ENCODE assay signal across 8 mouse cellular contexts in genomic region chr7:100926311-100926923, GRCm38 (mm10). TPM values are rescaled to one million over a fixed set of nuclear protein-coding genes. Genes with fewer than 3 reads are reported as not detected.
DNase-seq lines count a peak whose midpoint lies in the region; TF ChIP-seq lines count a peak whose summit lies in the region.
"Had no signal": no experiment of that assay in that cellular context is flagged by ENCODE, and none has a peak within 500 bp of the region (broad histone marks: within the 10 kb centered on the region; RNA-seq: fewer than 3 reads in every experiment).

No protein-coding gene starts in this region.

- no peak for TF ChIP-seq CTCF in small intestine, adult 2 months (IDR thresholded peaks at IDR 0.05; ENCODE audit: extremely low read depth, insufficient read length, insufficient replicate concordance, low read depth, low read length)

- peaks cover 53% of the 10 kb centered on the region for H3K36me3 ChIP-seq in hindbrain, embryonic 10.5 days
- H3K36me3 ChIP-seq in small intestine, adult 2 months (ENCODE audit: control insufficient read depth, insufficient read depth, low read length), result no peaks in the 10 kb centered on the region

- H3K4me3 ChIP-seq in hindbrain, embryonic 10.5 days, result peak overlapping the region; percentile 85
- H3K4me3 ChIP-seq in small intestine, adult 2 months (ENCODE audit: low read depth, low read length), result peak overlapping the region; percentile 65
- H3K4me3 ChIP-seq: megakaryocyte, embryonic 14.5 days had no signal

- TF ChIP-seq POLR2A in small intestine, adult 2 months (IDR thresholded peaks at IDR 0.05; ENCODE audit: low read depth, low read length), result no peak

- no peaks in the 10 kb centered on the region; the same call in 1 of the 2 replicates for H3K27me3 ChIP-seq in hindbrain, embryonic 10.5 days (ENCODE audit: insufficient read depth, poor library complexity, severe bottlenecking)
- peaks cover 11% of the 10 kb centered on the region for H3K27me3 ChIP-seq in small intestine, adult 2 months (ENCODE audit: control insufficient read depth, insufficient read depth, low read length)

- no peaks in the 10 kb centered on the region for H3K9me3 ChIP-seq in hindbrain, embryonic 10.5 days

- peaks cover 100% of the 10 kb centered on the region for H3K4me1 ChIP-seq in hindbrain, embryonic 10.5 days (replicated peaks)
- no peaks in the 10 kb centered on the region; the same call in 1 of the 2 replicates for H3K4me1 ChIP-seq in small intestine, adult 2 months (ENCODE audit: control insufficient read depth, insufficient read depth, insufficient read length, low read length)

- H3K27ac ChIP-seq in hindbrain, embryonic 10.5 days, result peak overlapping the region; percentile 76
- peak overlapping the region; percentile 4; the same call in 1 of the 2 replicates for H3K27ac ChIP-seq in small intestine, adult 2 months (ENCODE audit: insufficient read depth, low read depth, low read length)

- DNase-seq in retina, postnatal 1 day, result peak; percentile 58
- no peak for DNase-seq in retina, embryonic 14.5 days (ENCODE audit: low spot score)
- DNase-seq in hindbrain, embryonic 10.5 days (ENCODE audit: low spot score), result no peak
- DNase-seq in kidney, postnatal 4 days, result peak; percentile 52 to 65
- DNase-seq in cerebellum, adult 9-10 months, result no peak
- no peak for DNase-seq in adrenal gland, postnatal 10 days

- 27% methylated on average over 12 of the region's 12 CpGs for WGBS in hindbrain, embryonic 10.5 days
- WGBS in small intestine, adult 2 months, result 56% methylated on average over 12 of the region's 12 CpGs

RNA-seq across cellular contexts. Expression of gene Arhgef17, which starts 5.5 kb away (rescaled TPM):
- 6.7 and 8.2 TPM in 2 replicates for polyA plus RNA-seq in hindbrain, embryonic 10.5 days (2016; fragmentation: Nextera tagmentation; extraction: Ambion mirVana)
- polyA plus RNA-seq in small intestine, adult 2 months (2012; rRNA removed), result 6.8 and 8.0 TPM in 2 replicates
- total RNA-seq in adrenal gland, postnatal 10 days (2021), result 10 to 100 TPM; 35.2 to 43.2 TPM

RNA-seq across cellular contexts. Expression of gene P2ry6, which starts 48.0 kb away (rescaled TPM):
- 2.3 and 3.3 TPM in 2 replicates for polyA plus RNA-seq in hindbrain, embryonic 10.5 days (2016; fragmentation: Nextera tagmentation; extraction: Ambion mirVana)
- polyA plus RNA-seq in small intestine, adult 2 months (2012; rRNA removed), result 19.4 and 27.8 TPM in 2 replicates
- total RNA-seq in adrenal gland, postnatal 10 days (2021), result 1 to 10 TPM; 3.8 to 4.2 TPM

Comparison
In these comparisons a context has a peak if more than half of its experiments do, and no peak if none do; other contexts are left out.
1. DNase-seq: peak in retina, postnatal 1 day (single experiment) and kidney, postnatal 4 days (2 of 2); none in retina, embryonic 14.5 days (single experiment), hindbrain, embryonic 10.5 days (single experiment), cerebellum, adult 9-10 months (single experiment) and adrenal gland, postnatal 10 days (single experiment).